Mouse (Mus musculus) erythroblast, embryonic 14.5 days (primary cell): ENCODE results near the gene Ildr1. TPM values are rescaled to one million over a fixed set of nuclear protein-coding genes. Genes with fewer than 3 reads are reported as not detected.

ENCODE experiments used
- H3K27me3 ChIP-seq: 2 replicates; pipeline ENCODE4 v1.6.1; 2012; ENCODE audit warnings: inconsistent platforms; ENCODE audit not compliant: control insufficient read depth
- H3K36me3 ChIP-seq: 2 replicates; pipeline ENCODE4 v1.6.1; 2012; ENCODE audit warnings: mild to moderate bottlenecking, inconsistent platforms; ENCODE audit not compliant: control insufficient read depth
- H3K4me1 ChIP-seq: 2 replicates; pipeline ENCODE4 v1.6.1; 2012; ENCODE audit warnings: inconsistent platforms; ENCODE audit not compliant: control insufficient read depth
- H3K4me3 ChIP-seq: replicated peaks from 2 replicates; pipeline ENCODE3; 2012; ENCODE audit warnings: moderate library complexity, mild to moderate bottlenecking, inconsistent platforms
- H3K9me3 ChIP-seq: 2 replicates; pipeline ENCODE4 v1.6.1; 2012; ENCODE audit warnings: low read length, inconsistent platforms, mixed read lengths; ENCODE audit not compliant: control insufficient read depth
- GATA1 ChIP-seq: IDR thresholded peaks from 2 replicates; pipeline ENCODE4 v1.6.1; 2012; ENCODE audit warnings: low read length, inconsistent platforms, mixed read lengths
- TAL1 ChIP-seq: IDR thresholded peaks from 3 replicates; pipeline ENCODE4 v1.6.1; 2012; ENCODE audit warnings: low read length, inconsistent platforms, mixed read lengths
- polyA plus RNA-seq: library from polyadenylated mRNA; stranded (reverse); fragments of >175 nt; gene quantifications from 2 replicates; pipeline ENCODE4 v1.2.3, GENCODE M21; 2012

Gene Ildr1
- polyA plus RNA-seq, 1 experiment = not detected

- Histone ChIP-seq H3K27me3 (no peaks in the 10 kb centered on the region), H3K4me3 (no peak overlapping the region), H3K4me1 (no peaks in the 10 kb centered on the region), H3K9me3 (no peaks in the 10 kb centered on the region), H3K36me3 (no peaks in the 10 kb centered on the region)
- TF ChIP-seq GATA1 = no peak
- no peak for TF ChIP-seq TAL1
Observed at GRCm38 (mm10) chr16:36739404-36739930, 45.7 kb downstream of the Ildr1 start.

DNA sequence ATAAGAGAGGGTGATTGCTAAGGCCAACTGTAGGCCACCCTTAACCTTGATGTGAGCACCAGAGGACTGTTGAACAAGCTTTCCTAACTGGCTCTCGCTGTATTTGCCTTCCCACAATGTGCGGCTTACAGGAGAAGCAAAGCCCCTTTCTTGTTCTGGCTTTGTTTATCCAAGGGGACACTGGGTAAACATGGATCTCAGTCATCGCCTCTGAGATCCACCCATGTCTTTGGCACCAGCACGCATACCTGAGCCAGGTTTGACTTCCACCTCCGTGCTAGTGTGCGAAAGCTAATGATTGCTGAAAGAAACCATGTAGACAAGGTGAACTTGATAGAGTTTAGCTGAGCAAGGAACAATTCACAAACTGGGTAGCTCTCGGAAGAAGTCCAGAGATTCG, 49.8 kb downstream of the Ildr1 start:
- Histone ChIP-seq H3K27me3 (no peaks in the 10 kb centered on the region), H3K9me3 (no peaks in the 10 kb centered on the region), H3K4me3 (no peak overlapping the region), H3K4me1 (no peaks in the 10 kb centered on the region), H3K36me3 (no peaks in the 10 kb centered on the region)
- TF ChIP-seq TAL1 (no peak), GATA1 (no peak)

- Histone ChIP-seq H3K27me3 (no peaks in the 10 kb centered on the region), H3K9me3 (no peaks in the 10 kb centered on the region), H3K4me1 (no peaks in the 10 kb centered on the region), H3K4me3 (no peak overlapping the region), H3K36me3 (no peaks in the 10 kb centered on the region)
- TF ChIP-seq TAL1 (no peak), GATA1 (no peak)
Observed at GRCm38 (mm10) chr16:36747068-36747467, 53.3 kb downstream of the Ildr1 start.

- H3K9me3 ChIP-seq = no peaks in the 10 kb centered on the region
- no peak overlapping the region for H3K4me3 ChIP-seq
- H3K4me1 ChIP-seq = no peaks in the 10 kb centered on the region
- TF ChIP-seq TAL1 (no peak), GATA1 (no peak)
- H3K27me3 ChIP-seq = no peaks in the 10 kb centered on the region
- no peaks in the 10 kb centered on the region for H3K36me3 ChIP-seq
Observed at GRCm38 (mm10) chr16:36747767-36748166, 54.0 kb downstream of the Ildr1 start.

GRCm38 (mm10) chr16:36751979-36752378, 58.2 kb downstream of the Ildr1 start:
- H3K27me3 ChIP-seq = no peaks in the 10 kb centered on the region
- H3K9me3 ChIP-seq = no peaks in the 10 kb centered on the region
- no peaks in the 10 kb centered on the region for H3K36me3 ChIP-seq

GRCm38 (mm10) chr16:36770191-36770771, 76.5 kb downstream of the Ildr1 start:
- H3K36me3 ChIP-seq = no peaks in the 10 kb centered on the region
- TF ChIP-seq GATA1 (no peak), TAL1 (no peak)
- H3K4me1 ChIP-seq = no peaks in the 10 kb centered on the region
- H3K27me3 ChIP-seq = no peaks in the 10 kb centered on the region
- no peaks in the 10 kb centered on the region for H3K9me3 ChIP-seq
- no peak overlapping the region for H3K4me3 ChIP-seq

More at GRCm38 (mm10) chr16:36751979-36752378, 58.2 kb downstream of the Ildr1 start:
- Histone ChIP-seq H3K4me1 (no peaks in the 10 kb centered on the region), H3K4me3 (no peak overlapping the region)
- TF ChIP-seq TAL1 (no peak), GATA1 (no peak)

DNA sequence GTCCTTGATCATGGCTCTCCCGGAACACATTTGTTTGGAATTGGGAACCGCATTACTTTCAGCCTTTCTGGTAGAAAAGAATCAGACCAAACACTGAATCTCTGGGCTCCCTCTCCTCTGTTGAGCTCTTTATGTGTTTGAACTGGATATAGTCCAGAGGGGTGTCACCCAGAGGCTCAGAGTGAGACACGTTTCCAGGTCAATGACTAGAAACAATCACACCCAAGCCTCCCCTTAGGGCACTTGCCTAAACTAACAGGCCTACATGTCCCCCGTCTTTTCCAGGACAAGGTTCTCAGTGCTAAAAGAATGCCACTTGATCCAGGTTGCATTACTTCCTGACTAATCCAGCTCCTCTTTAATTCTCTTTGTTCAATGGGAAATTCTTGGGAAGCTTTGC, 77.1 kb downstream of the Ildr1 start:
- TF ChIP-seq GATA1 (no peak), TAL1 (no peak)

DNA sequence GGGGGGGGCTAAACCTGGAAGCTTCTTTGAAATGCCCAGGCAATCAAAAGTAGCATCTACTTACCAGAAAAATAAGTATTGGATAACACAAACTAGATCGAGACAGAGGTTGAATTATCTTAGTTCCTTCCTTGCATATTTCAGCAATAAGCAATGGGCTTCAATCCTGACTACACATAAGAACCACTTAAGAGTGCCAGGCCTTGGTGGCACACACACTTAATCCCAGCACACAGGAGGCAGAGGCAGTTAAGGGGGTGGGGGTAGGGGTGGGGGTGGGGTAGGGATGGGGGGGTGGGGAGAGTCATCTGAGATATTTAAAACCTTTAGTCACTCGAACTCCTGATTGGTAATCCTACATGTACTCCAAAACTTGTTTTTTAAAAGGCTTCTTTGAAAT, 77.5 kb downstream of the Ildr1 start:
- no peaks in the 10 kb centered on the region for H3K4me1 ChIP-seq
- no peaks in the 10 kb centered on the region for H3K27me3 ChIP-seq
- H3K36me3 ChIP-seq = no peaks in the 10 kb centered on the region
- no peak for TF ChIP-seq TAL1
- no peak for TF ChIP-seq GATA1
- no peak overlapping the region for H3K4me3 ChIP-seq
- no peaks in the 10 kb centered on the region for H3K9me3 ChIP-seq

More for the DNA sequence above, 77.1 kb downstream of the Ildr1 start:
- Histone ChIP-seq H3K4me1 (no peaks in the 10 kb centered on the region), H3K9me3 (no peaks in the 10 kb centered on the region), H3K27me3 (no peaks in the 10 kb centered on the region), H3K4me3 (no peak overlapping the region), H3K36me3 (no peaks in the 10 kb centered on the region)

DNA sequence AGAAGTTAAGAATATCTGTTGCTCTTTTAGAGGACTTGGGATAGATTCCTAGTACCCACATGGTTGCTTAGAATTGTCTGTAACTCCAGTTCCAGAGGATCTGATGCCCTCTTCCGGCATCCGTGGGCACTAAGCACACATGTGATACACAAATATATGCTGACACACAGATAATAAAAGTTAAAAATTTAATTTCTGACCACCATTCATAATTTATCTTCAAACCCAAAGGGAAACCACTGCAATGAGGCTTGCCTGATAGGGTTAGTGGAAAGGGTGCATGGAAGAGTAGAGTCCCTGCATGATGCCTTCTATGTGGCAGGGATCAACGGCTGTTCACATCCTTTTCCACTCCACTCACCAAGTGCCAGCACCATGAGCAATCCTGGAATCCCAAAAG, 77.9 kb downstream of the Ildr1 start:
- Histone ChIP-seq H3K9me3 (no peaks in the 10 kb centered on the region), H3K4me1 (no peaks in the 10 kb centered on the region), H3K36me3 (no peaks in the 10 kb centered on the region), H3K4me3 (no peak overlapping the region), H3K27me3 (no peaks in the 10 kb centered on the region)
- no peak for TF ChIP-seq GATA1
- no peak for TF ChIP-seq TAL1

DNA sequence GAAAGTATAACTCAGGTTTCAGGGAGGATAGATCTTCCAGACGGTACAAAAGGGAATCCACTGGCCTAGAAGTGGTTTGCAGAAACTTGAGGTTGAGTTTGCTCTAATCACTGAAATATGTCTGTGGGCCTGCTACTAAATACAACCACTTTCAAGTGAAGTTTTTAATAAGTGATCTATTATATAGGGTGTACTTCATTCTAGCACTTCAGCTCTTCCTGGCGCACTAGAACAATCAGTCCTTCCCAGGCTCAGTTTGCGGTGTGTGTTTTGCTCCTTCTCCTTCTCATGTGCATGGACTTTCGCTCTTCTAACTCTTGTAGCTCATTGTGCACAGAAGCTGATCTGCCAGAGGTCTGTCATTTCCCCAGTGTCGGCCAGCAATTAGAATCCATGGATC, 79.2 kb downstream of the Ildr1 start:
- H3K4me3 ChIP-seq = no peak overlapping the region
- no peaks in the 10 kb centered on the region for H3K36me3 ChIP-seq
- no peaks in the 10 kb centered on the region for H3K9me3 ChIP-seq
- no peaks in the 10 kb centered on the region for H3K4me1 ChIP-seq
- no peak for TF ChIP-seq GATA1
- TF ChIP-seq TAL1 = no peak
- no peaks in the 10 kb centered on the region for H3K27me3 ChIP-seq
